ENCODE assay signal across 9 mouse cellular contexts in genomic region chr1:85751494-85751893, GRCm38 (mm10). TPM values are rescaled to one million over a fixed set of nuclear protein-coding genes. Genes with fewer than 3 reads are reported as not detected.
DNase-seq lines count a peak whose midpoint lies in the region; ATAC-seq lines count a peak whose summit lies in the region.
"Had no signal": no experiment of that assay in that cellular context is flagged by ENCODE, and none has a peak within 500 bp of the region (broad histone marks: within the 10 kb centered on the region; RNA-seq: fewer than 3 reads in every experiment).

No protein-coding gene starts in this region.

- peak overlapping the region; percentile 9; the same call in 1 of the 2 replicates for H3K9ac ChIP-seq in embryonic facial prominence, embryonic 11.5 days (replicated peaks; ENCODE audit: low read length)
- no peak overlapping the region; the same call in 1 of the 2 replicates for H3K9ac ChIP-seq in heart, embryonic 15.5 days
- no peak overlapping the region for H3K9ac ChIP-seq in liver, embryonic 11.5 days (ENCODE audit: low read depth, low read length)
- H3K9ac ChIP-seq in midbrain, embryonic 16.5 days (ENCODE audit: low read depth, low read length): no peak overlapping the region

- ATAC-seq in embryonic facial prominence, embryonic 11.5 days (replicated peaks; ENCODE audit: insufficient number of reproducible peaks, low FRiP score, low TSS enrichment, low read depth): 0 out of 2 replicates have a peak, but pooled peaks have one; percentile 2
- ATAC-seq in heart, embryonic 15.5 days (replicated peaks; ENCODE audit: insufficient number of reproducible peaks, insufficient read depth, low FRiP score, low read depth): peak; percentile 68
- ATAC-seq in liver, embryonic 11.5 days (replicated peaks; ENCODE audit: low FRiP score): peak; percentile 48; the same call in 1 of the 2 replicates
- peak; percentile 56; the same call in 1 of the 2 replicates for ATAC-seq in midbrain, embryonic 16.5 days

- intact Hi-C loops in left cerebral cortex, postnatal 4 days (cut with DNase I): no loop called here

- DNase-seq in kidney, adult 11 months: peak; percentile 11
- no peak for DNase-seq in kidney, adult 18-20 months
- no peak for DNase-seq in embryonic facial prominence, embryonic 11.5 days (ENCODE audit: low spot score)
- DNase-seq in liver, embryonic 11.5 days (ENCODE audit: low spot score): no peak
- DNase-seq in thymus, postnatal 36 days: peak; percentile 66 to 77
- no peak for DNase-seq in left cerebral cortex, postnatal 4 days

- no peak overlapping the region for H3K4me3 ChIP-seq in embryonic facial prominence, embryonic 11.5 days (ENCODE audit: low read depth, low read length)
- H3K4me3 ChIP-seq in heart, embryonic 15.5 days: no peak overlapping the region
- no peak overlapping the region for H3K4me3 ChIP-seq in liver, embryonic 11.5 days (ENCODE audit: low read depth, low read length)
- no peak overlapping the region for H3K4me3 ChIP-seq in midbrain, embryonic 16.5 days (ENCODE audit: low read depth, low read length)
- H3K4me3 ChIP-seq: myocyte had no signal

- no peaks in the 10 kb centered on the region for H3K9me3 ChIP-seq in embryonic facial prominence, embryonic 11.5 days (replicated peaks; ENCODE audit: control insufficient read depth, low read length)
- H3K9me3 ChIP-seq in heart, embryonic 15.5 days (replicated peaks): no peaks in the 10 kb centered on the region
- no peaks in the 10 kb centered on the region for H3K9me3 ChIP-seq in liver, embryonic 11.5 days (ENCODE audit: control insufficient read depth, low read length)
- no peaks in the 10 kb centered on the region for H3K9me3 ChIP-seq in midbrain, embryonic 16.5 days (replicated peaks; ENCODE audit: control insufficient read depth, low read length, poor library complexity, severe bottlenecking)

- no peak overlapping the region for H3K4me2 ChIP-seq in embryonic facial prominence, embryonic 11.5 days (ENCODE audit: low read depth, low read length)
- H3K4me2 ChIP-seq in heart, embryonic 15.5 days: no peak overlapping the region
- H3K4me2 ChIP-seq in liver, embryonic 11.5 days: no peak overlapping the region
- no peak overlapping the region for H3K4me2 ChIP-seq in midbrain, embryonic 16.5 days (ENCODE audit: low read length)

- no peaks in the 10 kb centered on the region for H3K36me3 ChIP-seq in embryonic facial prominence, embryonic 11.5 days (replicated peaks; ENCODE audit: control insufficient read depth, insufficient read depth, low read depth, low read length)
- no peaks in the 10 kb centered on the region for H3K36me3 ChIP-seq in heart, embryonic 15.5 days
- H3K36me3 ChIP-seq in liver, embryonic 11.5 days (ENCODE audit: control insufficient read depth, insufficient read depth, low read length): no peaks in the 10 kb centered on the region
- no peaks in the 10 kb centered on the region for H3K36me3 ChIP-seq in midbrain, embryonic 16.5 days (ENCODE audit: control insufficient read depth, insufficient read depth, low read length)

- H3K27ac ChIP-seq in embryonic facial prominence, embryonic 11.5 days (replicated peaks; ENCODE audit: low read depth, low read length): no peak overlapping the region
- H3K27ac ChIP-seq in heart, embryonic 15.5 days: peak overlapping the region; percentile 54; the same call in 1 of the 2 replicates
- no peak overlapping the region; the same call in 1 of the 2 replicates for H3K27ac ChIP-seq in liver, embryonic 11.5 days (ENCODE audit: low read depth, low read length)
- H3K27ac ChIP-seq in midbrain, embryonic 16.5 days (ENCODE audit: low read length): no peak overlapping the region

- no peaks in the 10 kb centered on the region for H3K27me3 ChIP-seq in embryonic facial prominence, embryonic 11.5 days (ENCODE audit: control insufficient read depth, insufficient read depth, low read length)
- no peaks in the 10 kb centered on the region for H3K27me3 ChIP-seq in heart, embryonic 15.5 days
- H3K27me3 ChIP-seq in liver, embryonic 11.5 days (replicated peaks; ENCODE audit: control insufficient read depth, insufficient read depth, low read length): no peaks in the 10 kb centered on the region
- no peaks in the 10 kb centered on the region for H3K27me3 ChIP-seq in midbrain, embryonic 16.5 days (ENCODE audit: control insufficient read depth, insufficient read depth, low read depth, low read length)

- H3K4me1 ChIP-seq in embryonic facial prominence, embryonic 11.5 days (ENCODE audit: control insufficient read depth, insufficient read depth, low read length): no peaks in the 10 kb centered on the region
- peaks cover 17% of the 10 kb centered on the region for H3K4me1 ChIP-seq in heart, embryonic 15.5 days (replicated peaks)
- H3K4me1 ChIP-seq in liver, embryonic 11.5 days (replicated peaks; ENCODE audit: control insufficient read depth, insufficient read depth, low read length): peaks cover 10% of the 10 kb centered on the region
- no peaks in the 10 kb centered on the region for H3K4me1 ChIP-seq in midbrain, embryonic 16.5 days (ENCODE audit: control insufficient read depth, insufficient read depth, low read length)

- 60% methylated on average over 6 of the region's 6 CpGs for WGBS in embryonic facial prominence, embryonic 11.5 days
- 17% methylated on average over 6 of the region's 6 CpGs for WGBS in heart, embryonic 15.5 days
- 44% methylated on average over 6 of the region's 6 CpGs for WGBS in liver, embryonic 11.5 days
- 33% methylated on average over 6 of the region's 6 CpGs for WGBS in midbrain, embryonic 16.5 days

RNA-seq across cellular contexts. Expression of gene A630001G21Rik, which starts 26.9 kb away (rescaled TPM):
- polyA plus RNA-seq in embryonic facial prominence, embryonic 11.5 days (2014; fragmentation: Nextera tagmentation; extraction: Ambion mirVana): 1.3 and 1.7 TPM in 2 replicates
- polyA plus RNA-seq in heart, embryonic 15.5 days (2015; fragmentation: Nextera tagmentation; extraction: Ambion mirVana): 1.1 and 1.7 TPM in 2 replicates
- 3.2 and 3.5 TPM in 2 replicates for polyA plus RNA-seq in liver, embryonic 11.5 days (2014; fragmentation: Nextera tagmentation; extraction: Ambion mirVana)
- 0.19 and 0.27 TPM in 2 replicates for polyA plus RNA-seq in midbrain, embryonic 16.5 days (2015; fragmentation: Nextera tagmentation; extraction: Ambion mirVana)
- total RNA-seq in left cerebral cortex, postnatal 4 days (2021): under 1 TPM; 0.24 to 0.84 TPM

RNA-seq across cellular contexts. Expression of gene Cab39, which starts 41.7 kb away (rescaled TPM):
- polyA plus RNA-seq in embryonic facial prominence, embryonic 11.5 days (2014; fragmentation: Nextera tagmentation; extraction: Ambion mirVana): 49.1 and 61.5 TPM in 2 replicates
- 21.9 and 25.2 TPM in 2 replicates for polyA plus RNA-seq in heart, embryonic 15.5 days (2015; fragmentation: Nextera tagmentation; extraction: Ambion mirVana)
- 29.2 and 32.6 TPM in 2 replicates for polyA plus RNA-seq in liver, embryonic 11.5 days (2014; fragmentation: Nextera tagmentation; extraction: Ambion mirVana)
- 49.4 and 51.1 TPM in 2 replicates for polyA plus RNA-seq in midbrain, embryonic 16.5 days (2015; fragmentation: Nextera tagmentation; extraction: Ambion mirVana)
- 100 to 1,000 TPM; 134 to 144 TPM for total RNA-seq in left cerebral cortex, postnatal 4 days (2021)

Comparison
In these comparisons a context has a peak if more than half of its experiments do, and no peak if none do; other contexts are left out.
1. DNase-seq: peak in kidney, adult 11 months (single experiment) and thymus, postnatal 36 days (2 of 2); none in kidney, adult 18-20 months (single experiment), embryonic facial prominence, embryonic 11.5 days (single experiment), liver, embryonic 11.5 days (single experiment) and left cerebral cortex, postnatal 4 days (single experiment).
2. ATAC-seq: peak in every context shown above with its lines; median percentile 68 in heart, embryonic 15.5 days; 56 in midbrain, embryonic 16.5 days; 48 in liver, embryonic 11.5 days; 2 in embryonic facial prominence, embryonic 11.5 days.